9 mouse cellular contexts compared by ENCODE assay signal in genomic region chr2:168702266-168702665, GRCm38 (mm10). TPM values are rescaled to one million over a fixed set of nuclear protein-coding genes. Genes with fewer than 3 reads are reported as not detected.
DNase-seq lines count a peak whose midpoint lies in the region; ATAC-seq lines count a peak whose summit lies in the region.
"Had no signal": no experiment of that assay in that cellular context is flagged by ENCODE, and none has a peak within 500 bp of the region (broad histone marks: within the 10 kb centered on the region; RNA-seq: fewer than 3 reads in every experiment).

No protein-coding gene starts in this region.

- no peak for ATAC-seq in heart, embryonic 12.5 days (ENCODE audit: insufficient number of reproducible peaks, low FRiP score)
- peak; percentile 53; the same call in 1 of the 2 replicates for ATAC-seq in midbrain, embryonic 13.5 days
- no peak for ATAC-seq in kidney, embryonic 15.5 days (replicated peaks; ENCODE audit: low FRiP score)

- 0 out of 2 replicates have a peak, but pooled peaks cover 6% of the 10 kb centered on the region for H3K9me3 ChIP-seq in heart, embryonic 12.5 days (replicated peaks)
- H3K9me3 ChIP-seq in midbrain, embryonic 13.5 days, result peaks cover 5% of the 10 kb centered on the region; the same call in 1 of the 2 replicates
- H3K9me3 ChIP-seq in kidney, embryonic 15.5 days (replicated peaks), result 0 out of 2 replicates have a peak, but pooled peaks cover 3% of the 10 kb centered on the region
- H3K9me3 ChIP-seq: stomach, embryonic 15.5 days had no signal

- H3K27ac ChIP-seq in heart, embryonic 12.5 days (ENCODE audit: poor library complexity, severe bottlenecking), result no peak overlapping the region
- H3K27ac ChIP-seq in midbrain, embryonic 13.5 days, result peak overlapping the region; percentile 70
- H3K27ac ChIP-seq in kidney, embryonic 15.5 days, result no peak overlapping the region
- H3K27ac ChIP-seq: stomach, embryonic 15.5 days had no signal

- H3K27me3 ChIP-seq in heart, embryonic 12.5 days (replicated peaks), result no peaks in the 10 kb centered on the region
- H3K27me3 ChIP-seq in midbrain, embryonic 13.5 days, result no peaks in the 10 kb centered on the region
- no peaks in the 10 kb centered on the region for H3K27me3 ChIP-seq in kidney, embryonic 15.5 days
- H3K27me3 ChIP-seq: stomach, embryonic 15.5 days had no signal

- no peak overlapping the region for H3K9ac ChIP-seq in heart, embryonic 12.5 days
- no peak overlapping the region for H3K9ac ChIP-seq in midbrain, embryonic 13.5 days (replicated peaks)
- no peak overlapping the region for H3K9ac ChIP-seq in kidney, embryonic 15.5 days
- H3K9ac ChIP-seq: stomach, embryonic 15.5 days had no signal

- H3K4me3 ChIP-seq in heart, embryonic 12.5 days, result no peak overlapping the region
- H3K4me3 ChIP-seq in midbrain, embryonic 13.5 days (replicated peaks), result no peak overlapping the region
- H3K4me3 ChIP-seq in kidney, embryonic 15.5 days (replicated peaks), result no peak overlapping the region
- H3K4me3 ChIP-seq: stomach, embryonic 15.5 days had no signal

- H3K4me1 ChIP-seq in heart, embryonic 12.5 days (replicated peaks), result no peaks in the 10 kb centered on the region
- H3K4me1 ChIP-seq in midbrain, embryonic 13.5 days (replicated peaks), result peaks cover 14% of the 10 kb centered on the region
- H3K4me1 ChIP-seq in kidney, embryonic 15.5 days, result no peaks in the 10 kb centered on the region
- H3K4me1 ChIP-seq: stomach, embryonic 15.5 days had no signal

- WGBS in heart, embryonic 12.5 days, result 54% methylated on average over 13 of the region's 13 CpGs
- 30% methylated on average over 13 of the region's 13 CpGs for WGBS in midbrain, embryonic 13.5 days
- WGBS in kidney, embryonic 15.5 days, result 57% methylated on average over 13 of the region's 13 CpGs

- H3K36me3 ChIP-seq in heart, embryonic 12.5 days, result peaks cover 23% of the 10 kb centered on the region
- peaks cover 68% of the 10 kb centered on the region for H3K36me3 ChIP-seq in midbrain, embryonic 13.5 days
- H3K36me3 ChIP-seq in kidney, embryonic 15.5 days, result 0 out of 2 replicates have a peak, but pooled peaks cover 5% of the 10 kb centered on the region

- H3K4me2 ChIP-seq in heart, embryonic 12.5 days, result no peak overlapping the region
- no peak overlapping the region for H3K4me2 ChIP-seq in midbrain, embryonic 13.5 days (replicated peaks)
- no peak overlapping the region for H3K4me2 ChIP-seq in kidney, embryonic 15.5 days
- H3K4me2 ChIP-seq: stomach, embryonic 15.5 days had no signal

- DNase-seq in heart, adult 11 months, result peak; percentile 92
- DNase-seq in brain, adult 2 months (ENCODE audit: low read depth, low spot score), result peak; percentile 76
- DNase-seq in heart, postnatal 4 days, result peak; percentile 54
- no peak for DNase-seq in urinary bladder, postnatal 4 days (ENCODE audit: low spot score in 2 of 2)
- DNase-seq in kidney, adult 18-20 months, result no peak

RNA-seq across cellular contexts. Expression of gene Atp9a, which starts 39.9 kb away (rescaled TPM):
- 15.7 and 16.1 TPM in 2 replicates for polyA plus RNA-seq in heart, embryonic 12.5 days (2016; fragmentation: Nextera tagmentation; extraction: Ambion mirVana)
- total RNA-seq in heart, postnatal 4 days (2021), result 10 to 100 TPM; 56.8 to 57.7 TPM
- 61.1 and 63.6 TPM in 2 replicates for polyA plus RNA-seq in midbrain, embryonic 13.5 days (2015; fragmentation: Nextera tagmentation; extraction: Ambion mirVana)
- polyA plus RNA-seq in kidney, embryonic 15.5 days (2015; fragmentation: Nextera tagmentation; extraction: Ambion mirVana), result 10.2 and 10.7 TPM in 2 replicates

Comparison
In these comparisons a context has a peak if more than half of its experiments do, and no peak if none do; other contexts are left out.
1. DNase-seq: peak in heart, adult 11 months (single experiment), brain, adult 2 months (single experiment) and heart, postnatal 4 days (single experiment); none in urinary bladder, postnatal 4 days (0 of 2) and kidney, adult 18-20 months (single experiment).